Mouse (Mus musculus) MEL (cell line): ENCODE results near the gene H2-DMa.

ENCODE experiments used
- BHLHE40 ChIP-seq: IDR thresholded peaks from 2 replicates; pipeline ENCODE4 v1.6.1; 2012; ENCODE audit warnings: low read depth, mild to moderate bottlenecking, inconsistent platforms, low read length, improper control_type of control experiment, borderline replicate concordance
- CTCF ChIP-seq, 3 experiments: IDR thresholded peaks in 2 of 3; conservative IDR thresholded peaks in 1 of 3; 2 replicates each; pipeline ENCODE4 v1.5.1; 2011 to 2012; ENCODE audit warnings: low read length in 3 of 3, low read depth in 2 of 3, mild to moderate bottlenecking in 2 of 3, improper control_type of control experiment in 1 of 3, inconsistent platforms in 1 of 3, mixed read lengths in 1 of 3, moderate library complexity in 1 of 3; ENCODE audit not compliant: control insufficient read depth in 1 of 3, insufficient read depth in 1 of 3, poor library complexity in 1 of 3, severe bottlenecking in 1 of 3
- EP300 ChIP-seq, 2 experiments: IDR thresholded peaks; 2 replicates each; pipeline ENCODE4 v1.6.1; 2011; ENCODE audit warnings: improper control_type of control experiment in 2 of 2, low read length in 2 of 2, low read depth in 1 of 2, mild to moderate bottlenecking in 1 of 2
- MAX ChIP-seq: IDR thresholded peaks from 2 replicates; pipeline ENCODE4 v1.6.1; 2011; ENCODE audit warnings: low read length, improper control_type of control experiment
- MAZ ChIP-seq: IDR thresholded peaks from 2 replicates; pipeline ENCODE4 v1.6.1; 2012; ENCODE audit warnings: low read depth, mild to moderate bottlenecking, inconsistent platforms, low read length, improper control_type of control experiment
- POLR2A ChIP-seq, 2 experiments: IDR thresholded peaks; 2 replicates each; pipeline ENCODE4 v1.6.1; 2011 to 2012; ENCODE audit warnings: low read length in 2 of 2, mild to moderate bottlenecking in 2 of 2, control low read depth in 1 of 2, improper control_type of control experiment in 1 of 2, low read depth in 1 of 2, moderate library complexity in 1 of 2; ENCODE audit not compliant: control insufficient read depth in 1 of 2, insufficient read depth in 1 of 2, poor library complexity in 1 of 2
- POLR2AphosphoS5 ChIP-seq: IDR thresholded peaks from 2 replicates; pipeline ENCODE4 v1.6.1; 2012; ENCODE audit warnings: low read depth, borderline replicate concordance, mild to moderate bottlenecking, inconsistent platforms, low read length, moderate library complexity, mixed read lengths
- TAL1 ChIP-seq: IDR thresholded peaks from 2 replicates; pipeline ENCODE4 v1.6.1; 2012; ENCODE audit warnings: mild to moderate bottlenecking, inconsistent platforms, low read length, moderate library complexity, mixed read lengths
- ZC3H11A ChIP-seq: IDR thresholded peaks from 2 replicates; pipeline ENCODE4 v1.6.1; 2012; ENCODE audit warnings: low read depth, mild to moderate bottlenecking, inconsistent platforms, low read length, improper control_type of control experiment
- ZMIZ1 ChIP-seq: IDR thresholded peaks from 2 replicates; pipeline ENCODE4 v1.6.1; 2012; ENCODE audit warnings: low read depth, mild to moderate bottlenecking, inconsistent platforms, low read length, improper control_type of control experiment, moderate library complexity

- TF ChIP-seq EP300 (IDR thresholded peaks at IDR 0.05; ENCODE audit: low read depth in 1 of 2, low read length in 2 of 2) (peak in 1 of 2 experiments; percentile 38; a peak in 1 of 4 replicates), ZMIZ1 (peak; percentile 32; the same call in 1 of the 2 replicates), TAL1 (peak; percentile 10; the same call in 1 of the 2 replicates), ZC3H11A (no peak), POLR2AphosphoS5 (no peak), MAX (no peak; the same call in 1 of the 2 replicates), POLR2A (IDR thresholded peaks at IDR 0.05; ENCODE audit: control insufficient read depth in 1 of 2, insufficient read depth in 1 of 2, low read depth in 1 of 2, low read length in 2 of 2, poor library complexity in 1 of 2) (peak in 1 of 2 experiments; percentile 36; a peak in 1 of 4 replicates), BHLHE40 (no peak), CTCF (IDR thresholded peaks at IDR 0.05 in 2 of 3, conservative IDR thresholded peaks at IDR 0.05 in 1 of 3; ENCODE audit: control insufficient read depth in 1 of 3, insufficient read depth in 1 of 3, low read depth in 2 of 3, low read length in 3 of 3, poor library complexity in 1 of 3, severe bottlenecking in 1 of 3) (peak in 1 of 3 experiments; percentile 24; a peak in 1 of 6 replicates), MAZ (0 out of 2 replicates have a peak, but pooled peaks have one; percentile 18)
These were observed 1.5 kb downstream of the H2-DMa start for GRCm38 (mm10) chr17:34120814-34121171.
